Mouse (Mus musculus): ENCODE data around the gene Spryd4. TPM values are rescaled to one million over a fixed set of nuclear protein-coding genes. Genes with fewer than 3 reads are reported as not detected.
"Not testable (repeated sequence)": the region's sequence is repeated elsewhere in the genome, so short reads cannot be mapped to it uniquely, and the experiment has no call there.

Spryd4 gene
- polyA plus RNA-seq, 2 experiments = 22.3 to 36.9 TPM

- Histone ChIP-seq H3K27me3 (ENCODE audit: control insufficient read depth, insufficient read depth, low read length) (no peaks in the 10 kb centered on the region), H3K27ac (replicated peaks; ENCODE audit: low read depth, low read length) (no peak overlapping the region), H3K4me2 (replicated peaks; ENCODE audit: low read depth, low read length, severe bottlenecking) (no peak overlapping the region), H3K9me3 (ENCODE audit: control insufficient read depth, low read length) (no peaks in the 10 kb centered on the region), H3K36me3 (ENCODE audit: control insufficient read depth, insufficient read depth, low read length) (no peaks in the 10 kb centered on the region), H3K9ac (ENCODE audit: low read depth, low read length, severe bottlenecking) (no peak overlapping the region), H3K4me1 (ENCODE audit: control insufficient read depth, insufficient read depth, low read length) (peaks cover 5% of the 10 kb centered on the region), H3K4me3 (replicated peaks; ENCODE audit: low read length) (no peak overlapping the region)
- no peak for ATAC-seq (ENCODE audit: low FRiP score, low read depth)
- DNase-seq (ENCODE audit: low spot score) = no peak
- WGBS = 81% methylated on average over 5 of the region's 5 CpGs
- no peak for TF ChIP-seq POLR2A (IDR thresholded peaks at IDR 0.05; ENCODE audit: borderline replicate concordance, extremely low read depth, insufficient read depth, insufficient read length)
Observed at GRCm38 (mm10) chr10:128214981-128215380, 3.4 kb upstream of the Spryd4 start.

DNA sequence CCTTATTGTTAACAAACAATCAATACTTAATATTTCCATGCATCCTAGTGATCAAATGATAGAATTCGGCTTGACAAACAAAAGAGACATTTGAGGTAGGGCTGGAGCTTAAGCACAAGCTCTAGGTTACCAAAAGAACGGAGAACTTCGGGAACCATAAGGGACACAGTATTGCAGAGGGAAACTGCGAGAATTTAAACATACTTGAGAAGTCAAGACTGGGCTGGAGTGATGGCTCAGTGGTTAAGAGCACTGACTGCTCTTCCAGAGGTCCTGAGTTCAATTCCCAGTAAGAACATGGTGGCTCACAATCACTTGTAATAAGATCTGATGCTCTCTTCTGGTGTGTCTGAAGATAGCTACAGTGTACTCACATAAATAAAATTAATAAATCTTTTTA is 2.5 kb upstream of the Spryd4 start:
- H3K4me1 ChIP-seq (ENCODE audit: control insufficient read depth, insufficient read depth, low read length); H3K27ac ChIP-seq (replicated peaks; ENCODE audit: low read depth, low read length); H3K36me3 ChIP-seq (ENCODE audit: control insufficient read depth, insufficient read depth, low read length); H3K4me2 ChIP-seq (replicated peaks; ENCODE audit: low read depth, low read length, severe bottlenecking); DNase-seq (ENCODE audit: low spot score); H3K9ac ChIP-seq (ENCODE audit: low read depth, low read length, severe bottlenecking); H3K4me3 ChIP-seq (replicated peaks; ENCODE audit: low read length); H3K27me3 ChIP-seq (ENCODE audit: control insufficient read depth, insufficient read depth, low read length); ATAC-seq (ENCODE audit: low FRiP score, low read depth); H3K9me3 ChIP-seq (ENCODE audit: control insufficient read depth, low read length): not testable (repeated sequence)
- 88% methylated on average over 4 of the region's 4 CpGs for WGBS

GRCm38 (mm10) chr10:128212871-128213323 is 1.3 kb upstream of the Spryd4 start:
- DNase-seq (ENCODE audit: low spot score) = peak; percentile 78
- H3K9ac ChIP-seq (ENCODE audit: low read depth, low read length, severe bottlenecking) = peak overlapping the region; percentile 32; the same call in 1 of the 2 replicates
- H3K4me3 ChIP-seq (replicated peaks; ENCODE audit: low read length) = peak overlapping the region; percentile 31
- no peak overlapping the region for H3K27ac ChIP-seq (replicated peaks; ENCODE audit: low read depth, low read length)
- peak overlapping the region; percentile 49 for H3K4me2 ChIP-seq (replicated peaks; ENCODE audit: low read depth, low read length, severe bottlenecking)
- TF ChIP-seq POLR2A (IDR thresholded peaks at IDR 0.05; ENCODE audit: borderline replicate concordance, extremely low read depth, insufficient read depth, insufficient read length) = no peak
- WGBS = 1% methylated on average over 18 of the region's 18 CpGs
- H3K4me1 ChIP-seq (ENCODE audit: control insufficient read depth, insufficient read depth, low read length) = peaks cover 5% of the 10 kb centered on the region
- H3K9me3 ChIP-seq (ENCODE audit: control insufficient read depth, low read length) = no peaks in the 10 kb centered on the region
- ATAC-seq (ENCODE audit: low FRiP score, low read depth) = 0 out of 2 replicates have a peak, but pooled peaks have one; percentile 35
- no peaks in the 10 kb centered on the region for H3K36me3 ChIP-seq (ENCODE audit: control insufficient read depth, insufficient read depth, low read length)
- no peaks in the 10 kb centered on the region for H3K27me3 ChIP-seq (ENCODE audit: control insufficient read depth, insufficient read depth, low read length)

DNA sequence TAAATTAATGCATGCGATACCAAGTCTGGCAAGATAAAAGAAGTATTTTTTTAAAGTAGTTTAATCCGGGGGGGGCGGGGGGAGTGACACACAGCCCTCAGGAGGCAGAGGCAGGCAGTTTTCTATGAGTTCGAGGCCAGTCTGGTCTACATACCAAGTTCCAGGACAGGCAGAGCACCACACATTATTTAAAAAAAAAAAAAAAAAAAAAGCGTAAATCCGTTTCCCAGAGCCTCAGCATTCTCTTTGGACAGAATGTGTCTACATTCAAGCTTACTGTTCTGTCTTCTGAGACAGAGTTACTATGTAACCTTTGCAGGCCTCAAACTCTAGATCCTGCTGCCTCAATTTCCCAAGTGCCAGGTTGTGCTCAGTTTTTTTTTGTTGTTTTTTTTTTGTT is 541 bp upstream of the Spryd4 start:
- 49% methylated on average over 6 of the region's 6 CpGs for WGBS
- no peak overlapping the region; the same call in 1 of the 2 replicates for H3K27ac ChIP-seq (replicated peaks; ENCODE audit: low read depth, low read length)
- no peaks in the 10 kb centered on the region for H3K27me3 ChIP-seq (ENCODE audit: control insufficient read depth, insufficient read depth, low read length)
- peak overlapping the region; percentile 65 for H3K4me3 ChIP-seq (replicated peaks; ENCODE audit: low read length)
- H3K4me2 ChIP-seq (replicated peaks; ENCODE audit: low read depth, low read length, severe bottlenecking) = peak overlapping the region; percentile 89
- TF ChIP-seq POLR2A (IDR thresholded peaks at IDR 0.05; ENCODE audit: borderline replicate concordance, extremely low read depth, insufficient read depth, insufficient read length) = no peak
- no peaks in the 10 kb centered on the region for H3K9me3 ChIP-seq (ENCODE audit: control insufficient read depth, low read length)
- peaks cover 5% of the 10 kb centered on the region for H3K4me1 ChIP-seq (ENCODE audit: control insufficient read depth, insufficient read depth, low read length)
- no peaks in the 10 kb centered on the region for H3K36me3 ChIP-seq (ENCODE audit: control insufficient read depth, insufficient read depth, low read length)
- no peak for ATAC-seq (ENCODE audit: low FRiP score, low read depth)
- no peak for DNase-seq (ENCODE audit: low spot score)
- H3K9ac ChIP-seq (ENCODE audit: low read depth, low read length, severe bottlenecking) = peak overlapping the region; percentile 34; the same call in 1 of the 2 replicates

DNA sequence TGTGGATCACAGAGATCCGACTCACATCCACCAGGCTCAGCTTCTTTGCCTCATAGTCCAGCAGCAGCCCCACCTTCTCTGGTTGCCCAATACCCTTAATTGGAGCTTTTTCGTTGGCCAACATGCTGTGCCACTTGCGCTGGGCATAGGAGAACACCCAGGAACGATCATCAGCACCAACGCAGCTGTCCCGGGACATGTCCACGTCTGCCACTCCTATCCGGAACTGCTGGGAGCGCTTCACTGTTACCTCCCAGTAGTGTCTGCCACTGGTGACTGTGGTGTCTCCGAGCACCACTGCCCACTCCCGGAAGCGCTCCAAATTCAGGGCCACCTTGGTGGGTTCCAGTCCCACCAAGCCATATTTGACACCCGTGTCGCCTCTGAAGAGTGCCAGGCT is 653 bp downstream of the Spryd4 start:
- 22% methylated on average over 14 of the region's 14 CpGs for WGBS

DNA sequence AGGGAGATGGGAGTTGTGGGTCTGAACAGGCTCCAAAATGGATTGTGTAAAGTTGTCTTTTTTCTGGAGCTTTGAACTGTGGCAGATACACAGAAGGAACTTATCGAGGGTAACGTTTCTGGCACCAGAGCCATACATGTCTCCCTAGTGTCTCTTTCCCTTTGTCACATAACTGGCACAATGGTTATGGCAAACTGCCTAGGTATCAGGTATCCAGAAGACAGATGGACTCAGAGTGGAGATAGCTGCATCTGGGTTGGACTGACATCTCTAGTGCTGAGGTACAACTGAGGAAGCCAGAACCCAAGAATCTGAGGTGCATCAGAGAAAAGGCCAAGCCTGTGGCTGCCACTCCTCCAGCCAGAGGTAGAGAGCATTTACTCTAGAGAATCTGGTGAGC is 1.5 kb downstream of the Spryd4 start:
- WGBS = 81% methylated on average over 2 of the region's 2 CpGs
- no peak for TF ChIP-seq POLR2A (IDR thresholded peaks at IDR 0.05; ENCODE audit: borderline replicate concordance, extremely low read depth, insufficient read depth, insufficient read length)
- no peak for DNase-seq (ENCODE audit: low spot score)
- H3K4me1 ChIP-seq (ENCODE audit: control insufficient read depth, insufficient read depth, low read length) = peaks cover 5% of the 10 kb centered on the region
- no peak overlapping the region for H3K4me2 ChIP-seq (replicated peaks; ENCODE audit: low read depth, low read length, severe bottlenecking)
- H3K4me3 ChIP-seq (replicated peaks; ENCODE audit: low read length) = no peak overlapping the region
- peaks cover 5% of the 10 kb centered on the region; the same call in 1 of the 2 replicates for H3K36me3 ChIP-seq (ENCODE audit: control insufficient read depth, insufficient read depth, low read length)
- H3K27ac ChIP-seq (replicated peaks; ENCODE audit: low read depth, low read length) = no peak overlapping the region
- H3K27me3 ChIP-seq (ENCODE audit: control insufficient read depth, insufficient read depth, low read length) = no peaks in the 10 kb centered on the region
- no peaks in the 10 kb centered on the region for H3K9me3 ChIP-seq (ENCODE audit: control insufficient read depth, low read length)
- ATAC-seq (ENCODE audit: low FRiP score, low read depth) = no peak
- no peak overlapping the region for H3K9ac ChIP-seq (ENCODE audit: low read depth, low read length, severe bottlenecking)

More for the DNA sequence above, 653 bp downstream of the Spryd4 start:
- peaks cover 5% of the 10 kb centered on the region; the same call in 1 of the 2 replicates for H3K36me3 ChIP-seq (ENCODE audit: control insufficient read depth, insufficient read depth, low read length)
- H3K9ac ChIP-seq (ENCODE audit: low read depth, low read length, severe bottlenecking) = peak overlapping the region; percentile 61
- H3K9me3 ChIP-seq (ENCODE audit: control insufficient read depth, low read length) = no peaks in the 10 kb centered on the region
- no peak overlapping the region for H3K27ac ChIP-seq (replicated peaks; ENCODE audit: low read depth, low read length)
- peaks cover 5% of the 10 kb centered on the region for H3K4me1 ChIP-seq (ENCODE audit: control insufficient read depth, insufficient read depth, low read length)
- no peaks in the 10 kb centered on the region for H3K27me3 ChIP-seq (ENCODE audit: control insufficient read depth, insufficient read depth, low read length)
- TF ChIP-seq POLR2A (IDR thresholded peaks at IDR 0.05; ENCODE audit: borderline replicate concordance, extremely low read depth, insufficient read depth, insufficient read length) = no peak
- peak overlapping the region; percentile 65 for H3K4me3 ChIP-seq (replicated peaks; ENCODE audit: low read length)
- ATAC-seq (ENCODE audit: low FRiP score, low read depth) (no peak), DNase-seq (ENCODE audit: low spot score) (no peak)
- peak overlapping the region; percentile 89 for H3K4me2 ChIP-seq (replicated peaks; ENCODE audit: low read depth, low read length, severe bottlenecking)
